In genomic region chr4:136780201-136780895, GRCm38 (mm10) we compare ENCODE assay signal across 10 mouse cellular contexts. TPM values are rescaled to one million over a fixed set of nuclear protein-coding genes. Genes with fewer than 3 reads are reported as not detected.
DNase-seq lines count a peak whose midpoint lies in the region; ATAC-seq and TF ChIP-seq lines count a peak whose summit lies in the region.
"Had no signal": no experiment of that assay in that cellular context is flagged by ENCODE, and none has a peak within 500 bp of the region (broad histone marks: within the 10 kb centered on the region; RNA-seq: fewer than 3 reads in every experiment).

No protein-coding gene starts in this region.

- H3K4me1 ChIP-seq in forebrain, embryonic 10.5 days = peaks cover 93% of the 10 kb centered on the region
- H3K4me1 ChIP-seq in forebrain, postnatal 0 days (ENCODE audit: insufficient read depth) = no peaks in the 10 kb centered on the region; the same call in 1 of the 2 replicates
- H3K4me1 ChIP-seq in kidney, embryonic 14.5 days (ENCODE audit: control insufficient read depth, insufficient read depth, low read length) = peaks cover 58% of the 10 kb centered on the region
- H3K4me1 ChIP-seq in limb, embryonic 11.5 days (ENCODE audit: control insufficient read depth, insufficient read depth, low read length) = peaks cover 37% of the 10 kb centered on the region

- peaks cover 4% of the 10 kb centered on the region; the same call in 1 of the 2 replicates for H3K9me3 ChIP-seq in forebrain, embryonic 10.5 days
- H3K9me3 ChIP-seq in forebrain, postnatal 0 days (ENCODE audit: low read length) = no peaks in the 10 kb centered on the region
- H3K9me3 ChIP-seq in kidney, embryonic 14.5 days (ENCODE audit: control insufficient read depth, low read length) = no peaks in the 10 kb centered on the region
- H3K9me3 ChIP-seq in limb, embryonic 11.5 days (ENCODE audit: control insufficient read depth, low read length) = no peaks in the 10 kb centered on the region

- no peak overlapping the region for H3K4me3 ChIP-seq in forebrain, embryonic 10.5 days
- H3K4me3 ChIP-seq in forebrain, postnatal 0 days (ENCODE audit: low read depth, low read length) = no peak overlapping the region
- no peak overlapping the region for H3K4me3 ChIP-seq in kidney, embryonic 14.5 days (ENCODE audit: low read length)
- H3K4me3 ChIP-seq in limb, embryonic 11.5 days (ENCODE audit: low read depth, low read length) = no peak overlapping the region

- WGBS in forebrain, embryonic 10.5 days = 74% methylated on average over 20 of the region's 20 CpGs
- WGBS in forebrain, postnatal 0 days = 70% methylated on average over 20 of the region's 20 CpGs
- WGBS in kidney, embryonic 14.5 days = 62% methylated on average over 20 of the region's 20 CpGs
- 52% methylated on average over 20 of the region's 20 CpGs for WGBS in limb, embryonic 11.5 days

- peak overlapping the region; percentile 70 for H3K27ac ChIP-seq in forebrain, embryonic 10.5 days
- H3K27ac ChIP-seq in forebrain, postnatal 0 days (ENCODE audit: low read depth, low read length) = no peak overlapping the region
- H3K27ac ChIP-seq in kidney, embryonic 14.5 days (ENCODE audit: low read depth, low read length) = peak overlapping the region; percentile 37; the same call in 1 of the 2 replicates
- peak overlapping the region; percentile 23 for H3K27ac ChIP-seq in limb, embryonic 11.5 days (replicated peaks; ENCODE audit: low read depth, low read length)

- no peaks in the 10 kb centered on the region for H3K27me3 ChIP-seq in forebrain, embryonic 10.5 days (ENCODE audit: poor library complexity, severe bottlenecking)
- H3K27me3 ChIP-seq in forebrain, postnatal 0 days (ENCODE audit: insufficient read depth, low read length) = no peaks in the 10 kb centered on the region
- H3K27me3 ChIP-seq in kidney, embryonic 14.5 days (ENCODE audit: control insufficient read depth, insufficient read depth, low read length) = no peaks in the 10 kb centered on the region
- H3K27me3 ChIP-seq in limb, embryonic 11.5 days (ENCODE audit: control insufficient read depth, insufficient read depth, low read length) = no peaks in the 10 kb centered on the region

- TF ChIP-seq CTCF in forebrain, postnatal 0 days (IDR thresholded peaks at IDR 0.05; ENCODE audit: low read depth) = no peak

- H3K36me3 ChIP-seq in forebrain, embryonic 10.5 days (replicated peaks) = peaks cover 34% of the 10 kb centered on the region
- no peaks in the 10 kb centered on the region for H3K36me3 ChIP-seq in forebrain, postnatal 0 days (ENCODE audit: insufficient read depth)
- no peaks in the 10 kb centered on the region for H3K36me3 ChIP-seq in kidney, embryonic 14.5 days (ENCODE audit: control insufficient read depth, insufficient read depth, low read length)
- H3K36me3 ChIP-seq in limb, embryonic 11.5 days (ENCODE audit: control insufficient read depth, insufficient read depth, low read length) = no peaks in the 10 kb centered on the region

- no peak for ATAC-seq in forebrain, postnatal 0 days
- ATAC-seq in kidney, embryonic 14.5 days (ENCODE audit: low FRiP score, low TSS enrichment) = no peak
- peak; percentile 39; the same call in 1 of the 2 replicates for ATAC-seq in limb, embryonic 11.5 days (ENCODE audit: insufficient number of reproducible peaks, low FRiP score, low TSS enrichment, low read depth)
- no peak for ATAC-seq in megakaryocyte, adult 5-6 weeks (ENCODE audit: poor library complexity, severe bottlenecking)

- H3K9ac ChIP-seq in forebrain, postnatal 0 days = no peak overlapping the region
- H3K9ac ChIP-seq in kidney, embryonic 14.5 days (ENCODE audit: low read depth, low read length) = no peak overlapping the region; the same call in 1 of the 2 replicates
- no peak overlapping the region for H3K9ac ChIP-seq in limb, embryonic 11.5 days (ENCODE audit: low read length)

- no peak overlapping the region for H3K4me2 ChIP-seq in forebrain, postnatal 0 days (ENCODE audit: low read depth)
- no peak overlapping the region for H3K4me2 ChIP-seq in kidney, embryonic 14.5 days (replicated peaks; ENCODE audit: low read depth, low read length)
- no peak overlapping the region for H3K4me2 ChIP-seq in limb, embryonic 11.5 days (ENCODE audit: low read depth, severe bottlenecking)

- no peak for DNase-seq in forebrain, embryonic 10.5 days (ENCODE audit: extremely low spot score, low spot score)
- DNase-seq in forebrain, postnatal 0 days = no peak
- no peak for DNase-seq in kidney, postnatal 14 days
- peak; percentile 58 for DNase-seq in Muller cell, postnatal 12 days (ENCODE audit: inconsistent ontology term)
- DNase-seq in limb, embryonic 11.5 days (ENCODE audit: low spot score) = peak; percentile 70
- no peak for DNase-seq in frontal cortex, postnatal 25 days (ENCODE audit: low spot score in 2 of 2)
- DNase-seq: cerebellum, postnatal 10 days; lung, adult 18-20 months had no signal

RNA-seq across cellular contexts. Expression of gene Ephb2, which starts 55.4 kb away (rescaled TPM):
- 9.5 and 9.7 TPM in 2 replicates for polyA plus RNA-seq in forebrain, embryonic 10.5 days (2016; fragmentation: Nextera tagmentation; extraction: Ambion mirVana)
- 79.9 and 85.6 TPM in 2 replicates for total RNA-seq in forebrain, postnatal 0 days (2014; rRNA removed)
- polyA plus RNA-seq in forebrain, postnatal 0 days (2015; fragmentation: Nextera tagmentation; extraction: Ambion mirVana) = 9.2 and 10.8 TPM in 2 replicates
- 6.4 and 9.1 TPM in 2 replicates for polyA plus RNA-seq in kidney, embryonic 14.5 days (2014; fragmentation: Nextera tagmentation; extraction: Ambion mirVana)
- polyA plus RNA-seq in limb, embryonic 11.5 days (2014; fragmentation: Nextera tagmentation; extraction: Ambion mirVana) = 12.5 and 16.2 TPM in 2 replicates
- total RNA-seq in megakaryocyte, adult 5-6 weeks (2015) = 1.1 and 1.4 TPM in 2 replicates
- total RNA-seq in megakaryocyte, adult 5-6 weeks (2017) = 0.77 and 1.2 TPM in 2 replicates

Comparison
In these comparisons a context has a peak if more than half of its experiments do, and no peak if none do; other contexts are left out.
1. DNase-seq: peak in Muller cell, postnatal 12 days (single experiment) and limb, embryonic 11.5 days (single experiment); none in forebrain, embryonic 10.5 days (single experiment), forebrain, postnatal 0 days (single experiment), kidney, postnatal 14 days (single experiment) and frontal cortex, postnatal 25 days (0 of 2).